Mouse (Mus musculus) liver (tissue): Measurements from ENCODE around the gene Naaa.

Experiments
- DNase-seq: peaks from one replicate; pipeline ENCODE4 v3.0.0-alpha.2; 2020; ENCODE audit warnings: mixed read lengths

Gene Naaa

DNA sequence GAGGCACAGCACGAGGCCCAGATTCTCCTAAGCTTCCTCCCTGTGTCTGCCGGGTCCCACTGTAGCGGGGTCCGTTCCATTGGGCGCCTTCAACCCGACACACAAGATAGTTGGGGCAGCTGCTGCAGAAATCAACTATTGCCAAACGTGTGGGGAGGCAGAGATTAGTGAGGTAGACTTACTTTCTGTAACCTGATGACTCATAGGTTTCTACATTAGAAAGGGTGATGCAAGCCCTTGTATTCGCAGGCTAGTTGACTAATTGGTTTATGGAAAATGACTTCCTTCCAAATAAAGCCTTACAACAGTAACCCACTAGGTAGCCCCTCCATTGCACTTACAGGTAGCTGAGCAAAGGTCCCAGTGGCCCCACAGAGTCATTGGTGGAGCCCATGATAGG is 15.3 kb downstream of the Naaa start:
- DNase-seq, result no peak

DNA sequence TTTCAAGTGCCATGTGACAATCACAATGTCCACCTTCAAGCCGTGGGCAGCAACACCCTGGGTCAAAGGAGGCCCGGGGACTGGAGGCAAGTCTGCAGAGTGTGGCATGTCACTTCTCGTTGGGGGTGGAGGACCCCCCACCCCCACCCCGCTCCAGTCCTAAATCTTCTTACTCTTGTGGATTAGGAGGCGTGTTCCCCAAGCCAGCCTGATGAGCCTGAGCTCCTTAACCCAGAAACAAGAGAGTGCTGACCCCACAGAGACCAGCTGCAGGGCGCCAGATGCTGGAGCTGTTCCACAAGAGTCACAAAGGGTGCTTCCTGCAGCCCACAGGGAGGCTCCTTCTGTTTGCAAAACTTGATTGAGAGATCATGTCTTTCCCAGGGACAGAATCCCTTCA is 21.8 kb downstream of the Naaa start, which contains the start of gene Ppef2:
Gene Ppef2, minus strand, starts transcription at position 61 of the 400 bp plus-strand sequence.
- DNase-seq, result no peak

DNA sequence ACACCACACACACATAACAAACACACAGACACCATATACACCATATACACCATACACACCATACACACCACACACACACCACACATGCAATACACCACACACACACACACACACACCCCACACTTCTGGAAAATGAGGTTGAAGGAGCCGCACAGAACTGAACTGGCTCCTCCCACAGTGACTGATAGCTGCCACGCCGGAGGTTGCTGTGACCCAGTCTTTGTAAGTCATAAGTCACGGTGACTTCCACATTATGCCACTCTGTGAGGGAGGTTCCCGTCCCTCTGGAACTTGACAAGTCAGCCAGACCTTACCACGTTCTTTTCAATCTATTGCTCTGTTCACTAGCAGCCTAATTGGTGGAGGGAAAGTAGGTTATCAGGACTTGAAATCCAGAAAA is 23.5 kb downstream of the Naaa start:
- no peak for DNase-seq

GRCm38 (mm10) chr5:92252797-92253343 is 25.1 kb downstream of the Naaa start:
- DNase-seq, result no peak

DNA sequence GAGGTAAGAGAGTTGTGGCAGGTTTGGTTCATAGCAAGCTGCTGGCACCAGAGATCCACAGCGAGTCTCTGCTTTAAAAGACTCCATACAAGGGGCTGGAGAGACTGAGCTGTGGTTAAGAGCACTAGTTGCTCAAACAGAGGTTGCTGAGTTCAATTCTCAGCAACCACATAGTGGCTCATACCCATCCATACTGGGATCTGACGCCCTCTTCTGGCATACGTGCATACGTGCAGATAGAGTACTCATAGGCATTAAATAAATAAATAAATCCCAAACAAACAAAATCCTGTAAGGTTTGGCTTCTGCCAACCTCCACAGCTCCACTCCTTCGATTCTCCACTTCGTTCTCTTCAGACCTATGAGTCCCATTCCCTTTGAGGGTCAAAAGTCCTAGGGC is 25.9 kb downstream of the Naaa start:
- no peak for DNase-seq

DNA sequence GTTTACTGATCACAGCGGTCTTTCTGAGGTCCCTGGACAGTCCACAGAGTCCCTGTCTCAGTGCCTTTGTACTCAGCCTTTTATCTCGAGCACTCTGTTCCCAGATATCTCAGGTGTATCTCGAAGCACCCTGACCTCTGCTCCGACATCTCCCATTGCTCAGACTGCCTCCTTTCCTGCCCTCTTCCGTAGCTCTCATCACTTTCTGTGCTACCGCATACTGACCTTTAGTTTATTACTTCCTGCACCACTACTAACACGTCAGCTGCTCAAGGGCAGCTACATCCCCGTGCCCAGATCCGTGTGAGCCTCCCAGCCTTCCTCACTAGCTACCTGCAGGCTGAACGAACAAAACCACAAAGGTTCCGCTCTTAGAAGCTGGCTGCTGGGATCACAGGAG is 29.4 kb downstream of the Naaa start:
- no peak for DNase-seq

- no peak for DNase-seq
These were observed 32.5 kb downstream of the Naaa start for GRCm38 (mm10) chr5:92245483-92245882.

DNA sequence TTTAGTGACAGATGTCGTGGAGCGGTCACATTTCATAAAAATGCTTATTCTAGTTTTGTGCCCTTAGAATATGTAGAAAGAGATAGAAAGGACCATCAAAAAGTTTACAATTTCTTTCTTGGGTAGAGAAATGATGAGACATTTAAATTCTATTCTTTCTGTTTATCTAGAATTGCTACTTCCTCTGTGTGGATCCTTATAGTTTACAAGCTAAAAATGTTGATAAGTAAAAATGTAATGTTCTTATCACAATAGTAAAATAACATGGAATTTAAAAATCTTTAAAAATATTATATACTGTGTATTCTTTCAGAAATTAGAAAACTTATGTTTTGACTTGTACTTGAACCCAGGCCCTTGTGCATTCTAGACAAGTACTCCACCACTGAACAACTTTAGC is 33.1 kb downstream of the Naaa start:
- no peak for DNase-seq

DNA sequence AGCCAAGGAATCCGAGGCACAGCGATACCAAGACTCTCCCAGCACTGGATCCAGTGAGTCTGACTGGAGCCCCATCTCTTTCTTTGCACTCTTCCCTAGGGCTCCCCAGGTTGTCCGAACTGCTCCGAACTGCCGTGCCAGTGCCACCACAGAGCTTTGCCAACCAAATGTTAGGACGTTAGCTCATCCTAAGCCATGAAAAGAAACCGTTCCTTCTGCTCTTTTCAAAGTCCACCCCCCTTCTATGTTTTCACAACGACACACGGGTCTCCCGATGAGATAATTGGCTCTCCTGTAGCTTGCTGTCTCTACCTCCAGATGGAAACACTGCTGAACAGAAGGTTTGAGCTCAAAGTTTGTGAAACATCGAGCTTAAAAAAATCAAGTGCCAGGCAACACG is 37.2 kb downstream of the Naaa start:
- DNase-seq, result no peak

- peak; percentile 38 for DNase-seq
These were observed 38.4 kb downstream of the Naaa start for GRCm38 (mm10) chr5:92239333-92240232.

DNA sequence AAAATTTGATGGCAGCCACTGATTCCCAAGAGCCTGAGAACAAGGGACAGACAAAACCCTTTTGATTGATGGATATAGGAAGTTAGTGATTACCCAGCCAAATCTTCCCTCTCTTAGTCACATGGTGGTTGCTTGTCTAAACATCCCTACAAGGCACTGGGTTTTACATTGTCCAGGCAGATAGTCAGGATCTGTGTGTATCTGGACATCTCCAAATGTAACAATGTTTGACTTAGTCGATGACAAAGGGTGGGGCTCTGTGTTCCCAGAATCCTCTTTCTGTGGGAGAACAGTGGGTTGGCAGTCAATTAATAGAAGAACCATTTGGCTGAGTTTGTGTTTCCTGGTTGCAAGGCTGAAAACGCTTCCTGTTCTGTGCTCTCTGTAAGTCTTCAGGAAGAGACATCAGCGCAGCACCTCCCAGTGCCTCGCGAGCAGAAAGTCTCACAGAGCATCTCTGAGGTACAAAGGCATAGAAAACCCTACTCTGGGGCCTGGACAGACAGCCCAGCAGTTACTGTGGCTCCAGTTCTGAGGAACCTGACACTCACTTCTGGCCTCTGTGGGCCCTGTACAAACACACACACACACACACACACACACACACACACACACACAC is 42.9 kb downstream of the Naaa start:
- no peak for DNase-seq

DNA sequence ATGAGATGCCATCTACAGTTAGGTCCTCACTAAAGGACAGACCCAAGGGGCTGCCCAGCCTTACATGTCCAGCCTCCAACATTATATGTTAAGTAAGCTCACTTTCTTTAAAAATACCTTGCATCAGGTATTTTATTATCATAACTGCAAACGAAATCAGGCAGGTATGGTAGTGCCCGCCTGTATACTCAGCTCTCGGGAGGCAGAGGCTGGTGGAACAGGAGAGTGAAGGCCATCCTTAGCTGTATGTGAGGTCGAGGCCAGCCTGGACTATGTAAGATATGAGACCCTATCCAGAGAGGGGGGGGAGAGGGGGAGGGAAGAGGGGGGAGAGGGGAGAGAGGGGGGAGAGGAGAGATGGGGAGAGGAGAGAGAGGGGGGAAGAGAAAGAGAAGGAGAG is 44.6 kb downstream of the Naaa start:
- DNase-seq, result no peak

- DNase-seq, result no peak
These were observed 46.1 kb downstream of the Naaa start for GRCm38 (mm10) chr5:92231836-92232235.

GRCm38 (mm10) chr5:92230306-92230705 is 47.7 kb downstream of the Naaa start:
- DNase-seq, result no peak

DNA sequence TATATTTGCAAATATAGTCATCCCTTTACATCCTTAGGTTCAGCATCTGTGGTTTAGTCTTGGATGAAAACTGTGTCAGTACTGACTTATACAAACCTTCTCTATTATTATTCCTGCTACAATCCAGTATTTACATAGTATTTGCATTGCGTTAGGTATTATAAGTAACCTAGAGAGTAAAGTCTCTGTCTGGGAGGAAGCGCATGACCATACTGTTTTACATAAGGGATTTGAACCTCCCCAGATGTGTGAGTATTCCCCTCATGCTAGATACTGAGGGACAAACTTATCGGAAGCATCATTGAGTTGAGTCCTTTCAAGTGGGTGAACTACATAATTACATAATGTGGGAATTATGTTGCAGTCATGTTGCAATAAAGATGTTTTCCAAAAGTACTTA is 48.5 kb downstream of the Naaa start:
- no peak for DNase-seq

GRCm38 (mm10) chr5:92228776-92229175 is 49.2 kb downstream of the Naaa start:
- DNase-seq, result peak; percentile 8

GRCm38 (mm10) chr5:92227782-92228181 is 50.2 kb downstream of the Naaa start:
- no peak for DNase-seq

DNA sequence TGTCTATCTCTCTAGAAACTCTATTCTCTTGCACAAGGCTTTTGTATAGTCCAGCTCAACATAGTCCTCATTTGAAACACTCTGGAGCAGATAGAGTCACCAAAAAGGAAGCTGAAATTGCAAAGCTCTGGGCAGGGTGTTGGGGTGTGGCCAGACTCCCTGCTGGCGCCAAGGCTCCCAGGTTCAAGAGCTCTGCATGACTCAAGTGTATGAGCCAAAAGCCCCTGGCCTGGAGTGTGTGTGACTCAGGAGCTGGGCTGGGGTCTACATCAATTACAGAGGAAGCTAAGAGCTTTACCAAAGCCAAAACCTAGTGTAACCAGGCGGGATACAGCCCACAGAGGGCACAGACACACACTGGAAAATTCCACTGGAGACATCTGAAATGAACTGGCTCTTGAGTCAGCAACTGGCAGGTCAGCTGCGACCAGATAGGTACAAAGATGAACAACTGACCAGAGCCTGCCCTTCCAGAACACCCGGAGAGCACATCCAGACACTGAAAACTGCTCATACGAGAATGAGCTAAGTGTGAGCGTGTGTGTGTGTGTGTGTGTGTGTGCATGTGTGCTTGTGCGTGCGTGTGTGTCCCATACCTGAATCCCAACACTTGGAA is 57.6 kb downstream of the Naaa start:
- no peak for DNase-seq

GRCm38 (mm10) chr5:92219826-92220225 is 58.1 kb downstream of the Naaa start:
- no peak for DNase-seq

- DNase-seq, result no peak
These were observed 58.8 kb downstream of the Naaa start for GRCm38 (mm10) chr5:92218915-92219793.

DNA sequence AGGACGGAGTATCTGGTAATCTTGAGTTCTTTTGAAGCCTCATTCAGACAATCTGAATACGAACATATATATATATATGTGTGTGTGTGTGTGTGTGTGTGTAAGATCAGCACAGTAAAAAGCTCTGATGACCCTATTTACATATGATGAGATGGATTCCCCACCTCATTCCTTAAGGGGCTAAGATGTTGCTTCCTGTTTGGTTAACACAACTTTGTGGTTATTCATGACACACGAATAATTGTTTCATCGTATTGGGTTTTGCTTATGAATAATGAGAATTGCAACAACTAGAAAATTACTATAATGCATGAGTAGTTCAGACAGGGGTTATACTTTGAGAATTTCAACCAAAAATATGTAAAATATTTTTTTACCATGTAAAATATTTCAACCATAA is 62.7 kb downstream of the Naaa start, which contains the start of gene U90926:
Gene U90926, minus strand, starts transcription at position 101 of the 400 bp plus-strand sequence.
- no peak for DNase-seq

DNA sequence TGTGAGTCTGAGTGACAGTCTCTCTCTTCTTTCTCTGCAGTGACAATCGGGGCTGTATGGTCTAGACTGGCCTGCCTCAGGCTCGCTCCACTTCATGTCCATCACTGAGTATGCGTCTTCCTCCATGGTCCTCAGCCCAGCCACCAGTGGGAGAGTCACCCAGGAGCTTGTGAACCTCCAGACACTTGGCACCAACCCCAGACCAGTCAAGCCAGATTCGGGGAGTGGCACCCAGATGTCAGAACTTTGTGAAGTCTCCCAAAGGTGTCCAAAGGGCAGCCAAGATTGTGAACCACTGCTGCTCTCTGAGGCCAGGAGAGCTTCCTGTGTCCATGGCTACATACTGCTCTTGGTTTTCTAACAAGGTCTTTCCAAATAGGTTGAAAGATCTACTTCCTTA is 65.7 kb downstream of the Naaa start:
- DNase-seq, result no peak
